Mouse (Mus musculus): ENCODE measurements around the gene Gm49486.

The Gm49486 gene

GRCm38 (mm10) chr15:79270317-79271123 lies 41.3 kb downstream of the Gm49486 start:
- DNase-seq (ENCODE audit: low read depth, low spot score) = no peak

- DNase-seq (ENCODE audit: low read depth, low spot score) = peak; percentile 47
These were observed 42.0 kb downstream of the Gm49486 start for GRCm38 (mm10) chr15:79271124-79271746.

GRCm38 (mm10) chr15:79273020-79273419 lies 43.8 kb downstream of the Gm49486 start:
- DNase-seq (ENCODE audit: low read depth, low spot score) = no peak

- no peak for DNase-seq (ENCODE audit: low read depth, low spot score)
These were observed 48.5 kb downstream of the Gm49486 start for GRCm38 (mm10) chr15:79277728-79278127.

- DNase-seq (ENCODE audit: low read depth, low spot score) = peak; percentile 46
These were observed 51.0 kb downstream of the Gm49486 start for GRCm38 (mm10) chr15:79280209-79280608.

- DNase-seq (ENCODE audit: low read depth, low spot score) = peak; percentile 18
These were observed 51.7 kb downstream of the Gm49486 start for GRCm38 (mm10) chr15:79280850-79281249.

- peak; percentile 56 for DNase-seq (ENCODE audit: low read depth, low spot score)
These were observed 52.2 kb downstream of the Gm49486 start for GRCm38 (mm10) chr15:79281389-79281788.

- DNase-seq (ENCODE audit: low read depth, low spot score) = no peak
These were observed 53.2 kb downstream of the Gm49486 start for GRCm38 (mm10) chr15:79282434-79282833.

- no peak for DNase-seq (ENCODE audit: low read depth, low spot score)
These were observed 54.2 kb downstream of the Gm49486 start for GRCm38 (mm10) chr15:79283371-79283770.

GRCm38 (mm10) chr15:79285399-79285798 lies 56.2 kb downstream of the Gm49486 start, which contains the start of gene Baiap2l2:
Gene Baiap2l2, minus strand, starts transcription at chr15:79285537.
- no peak for DNase-seq (ENCODE audit: low read depth, low spot score)

GRCm38 (mm10) chr15:79286141-79286540 lies 57.0 kb downstream of the Gm49486 start:
- DNase-seq (ENCODE audit: low read depth, low spot score) = no peak

- no peak for DNase-seq (ENCODE audit: low read depth, low spot score)
These were observed 57.9 kb downstream of the Gm49486 start for GRCm38 (mm10) chr15:79287091-79287490.

- no peak for DNase-seq (ENCODE audit: low read depth, low spot score)
These were observed 59.2 kb downstream of the Gm49486 start for GRCm38 (mm10) chr15:79288387-79288786.

- no peak for DNase-seq (ENCODE audit: low read depth, low spot score)
These were observed 60.2 kb downstream of the Gm49486 start for GRCm38 (mm10) chr15:79289441-79289840.

GRCm38 (mm10) chr15:79290340-79290739 lies 61.1 kb downstream of the Gm49486 start:
- DNase-seq (ENCODE audit: low read depth, low spot score) = no peak

GRCm38 (mm10) chr15:79292779-79293178 lies 63.6 kb downstream of the Gm49486 start:
- no peak for DNase-seq (ENCODE audit: low read depth, low spot score)

- no peak for DNase-seq (ENCODE audit: low read depth, low spot score)
These were observed 69.4 kb downstream of the Gm49486 start for GRCm38 (mm10) chr15:79298553-79298952.

GRCm38 (mm10) chr15:79299563-79300155 lies 70.5 kb downstream of the Gm49486 start:
- peak; percentile 85 for DNase-seq (ENCODE audit: low read depth, low spot score)

- DNase-seq (ENCODE audit: low read depth, low spot score) = no peak
These were observed 74.5 kb downstream of the Gm49486 start for GRCm38 (mm10) chr15:79303725-79304124.

GRCm38 (mm10) chr15:79304832-79305231 lies 75.6 kb downstream of the Gm49486 start:
- no peak for DNase-seq (ENCODE audit: low read depth, low spot score)

- DNase-seq (ENCODE audit: low read depth, low spot score) = no peak
These were observed 76.9 kb downstream of the Gm49486 start for GRCm38 (mm10) chr15:79306043-79306637.
